In the genomic region with DNA sequence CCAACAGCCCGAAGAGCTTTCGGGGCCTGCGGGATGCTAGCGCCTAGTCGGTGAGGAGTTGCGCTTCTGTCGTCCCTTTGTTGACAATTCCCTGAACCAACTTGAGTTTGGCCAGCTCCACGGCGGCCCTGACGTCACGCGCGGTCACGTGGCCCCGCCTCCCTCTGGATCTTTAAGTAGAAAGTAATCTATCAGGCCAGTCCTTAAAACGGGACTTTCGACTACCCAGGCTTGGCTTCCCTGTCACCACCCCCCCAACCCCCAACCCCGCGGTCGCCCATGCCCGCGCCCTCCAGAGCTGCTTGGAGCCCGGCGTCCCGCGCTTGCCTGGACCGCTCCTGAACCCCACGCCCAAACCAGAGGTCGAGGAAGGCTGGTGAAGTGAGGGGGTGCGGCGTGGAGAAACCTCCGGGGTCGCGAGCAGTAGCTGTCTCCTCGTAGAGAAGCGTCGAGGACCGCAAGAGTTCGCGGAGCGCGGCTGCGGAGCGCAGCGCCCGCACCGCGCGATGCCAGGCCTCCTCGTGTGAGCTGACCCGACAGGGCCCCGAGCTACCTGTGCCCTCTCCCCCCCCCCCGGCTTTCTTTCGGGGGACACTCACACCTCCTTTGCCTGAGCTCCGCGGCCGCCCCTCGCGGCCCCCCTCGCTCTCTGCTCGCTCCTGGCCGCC, we compare ENCODE assay signal across 8 mouse cellular contexts. TPM values are rescaled to one million over a fixed set of nuclear protein-coding genes. Genes with fewer than 3 reads are reported as not detected.
DNase-seq lines count a peak whose midpoint lies in the region; ATAC-seq and TF ChIP-seq lines count a peak whose summit lies in the region.

A gene (plus strand): TSS at position 363 of the 668 bp plus-strand sequence.

- H3K4me3 ChIP-seq in lung, embryonic 14.5 days (ENCODE audit: low read depth, low read length), result peak within 1 kb of the TSS; percentile 35
- H3K4me3 ChIP-seq in embryonic facial prominence, embryonic 10.5 days, result peak within 1 kb of the TSS; percentile 47
- peak within 1 kb of the TSS; percentile 43 for H3K4me3 ChIP-seq in hindbrain, embryonic 10.5 days
- peak within 1 kb of the TSS; percentile 38 for H3K4me3 ChIP-seq in midbrain, embryonic 12.5 days

- no peak within 1 kb of the TSS for H3K27ac ChIP-seq in lung, embryonic 14.5 days (ENCODE audit: low read depth)
- 0 out of 2 replicates have a peak within 1 kb of the TSS, but pooled peaks have one; percentile 30 for H3K27ac ChIP-seq in embryonic facial prominence, embryonic 10.5 days (replicated peaks)
- H3K27ac ChIP-seq in hindbrain, embryonic 10.5 days, result no peak within 1 kb of the TSS
- H3K27ac ChIP-seq in midbrain, embryonic 12.5 days (replicated peaks), result no peak within 1 kb of the TSS

- H3K36me3 ChIP-seq in lung, embryonic 14.5 days (ENCODE audit: insufficient read depth), result no peaks in the 10 kb centered on the region
- no peaks in the 10 kb centered on the region for H3K36me3 ChIP-seq in embryonic facial prominence, embryonic 10.5 days (replicated peaks)
- no peaks in the 10 kb centered on the region for H3K36me3 ChIP-seq in hindbrain, embryonic 10.5 days
- no peaks in the 10 kb centered on the region for H3K36me3 ChIP-seq in midbrain, embryonic 12.5 days

- H3K27me3 ChIP-seq in lung, embryonic 14.5 days (ENCODE audit: insufficient read depth, low read length), result peaks cover 96% of the 10 kb centered on the region
- peaks cover 100% of the 10 kb centered on the region for H3K27me3 ChIP-seq in embryonic facial prominence, embryonic 10.5 days (replicated peaks; ENCODE audit: low read depth, poor library complexity, severe bottlenecking)
- peaks cover 100% of the 10 kb centered on the region for H3K27me3 ChIP-seq in hindbrain, embryonic 10.5 days (ENCODE audit: insufficient read depth, poor library complexity, severe bottlenecking)
- peaks cover 88% of the 10 kb centered on the region for H3K27me3 ChIP-seq in midbrain, embryonic 12.5 days

- TF ChIP-seq CTCF in lung, embryonic 14.5 days (IDR thresholded peaks at IDR 0.05; ENCODE audit: low read depth), result no peak

- DNase-seq in lung, embryonic 14.5 days, result peak; percentile 58
- no peak for DNase-seq in lung, postnatal 14 days
- peak; percentile 70 for DNase-seq in embryonic facial prominence, embryonic 10.5 days (ENCODE audit: low spot score)
- DNase-seq in hindbrain, embryonic 10.5 days (ENCODE audit: low spot score), result peak; percentile 70
- DNase-seq in right cerebral cortex, postnatal 36 days (ENCODE audit: low spot score in 2 of 2), result no peak
- DNase-seq in spleen, adult 12 weeks (ENCODE audit: low spot score), result no peak
- DNase-seq in spleen, adult 18-20 months, result no peak

- no peak within 1 kb of the TSS for H3K9ac ChIP-seq in lung, embryonic 14.5 days
- 0 out of 2 replicates have a peak within 1 kb of the TSS, but pooled peaks have one; percentile 0 for H3K9ac ChIP-seq in midbrain, embryonic 12.5 days (replicated peaks)

- peak within 1 kb of the TSS; percentile 48 for H3K4me2 ChIP-seq in lung, embryonic 14.5 days
- peak within 1 kb of the TSS; percentile 49 for H3K4me2 ChIP-seq in midbrain, embryonic 12.5 days (replicated peaks)

- ATAC-seq in lung, embryonic 14.5 days (ENCODE audit: insufficient read depth), result peak; percentile 44; the same call in 1 of the 2 replicates
- ATAC-seq in midbrain, embryonic 12.5 days (ENCODE audit: low FRiP score, low read depth), result peak; percentile 20

- H3K9me3 ChIP-seq in lung, embryonic 14.5 days (ENCODE audit: low read depth, low read length), result no peaks in the 10 kb centered on the region
- no peaks in the 10 kb centered on the region for H3K9me3 ChIP-seq in embryonic facial prominence, embryonic 10.5 days
- no peaks in the 10 kb centered on the region for H3K9me3 ChIP-seq in hindbrain, embryonic 10.5 days
- no peaks in the 10 kb centered on the region for H3K9me3 ChIP-seq in midbrain, embryonic 12.5 days

- 0 out of 2 replicates have a peak, but pooled peaks cover 5% of the 10 kb centered on the region for H3K4me1 ChIP-seq in lung, embryonic 14.5 days (ENCODE audit: insufficient read depth)
- peaks cover 34% of the 10 kb centered on the region for H3K4me1 ChIP-seq in embryonic facial prominence, embryonic 10.5 days
- H3K4me1 ChIP-seq in hindbrain, embryonic 10.5 days (replicated peaks), result peaks cover 46% of the 10 kb centered on the region
- H3K4me1 ChIP-seq in midbrain, embryonic 12.5 days, result peaks cover 24% of the 10 kb centered on the region

- under 1% methylated on average over 54 of the region's 62 CpGs for WGBS in lung, embryonic 14.5 days
- WGBS in embryonic facial prominence, embryonic 10.5 days, result under 1% methylated on average over 62 of the region's 62 CpGs
- WGBS in hindbrain, embryonic 10.5 days, result 1% methylated on average over 62 of the region's 62 CpGs
- WGBS in midbrain, embryonic 12.5 days, result under 1% methylated on average over 53 of the region's 62 CpGs

RNA-seq across cellular contexts. Expression of the gene that starts here (rescaled TPM):
- not detected in 2 replicates for polyA plus RNA-seq in lung, embryonic 14.5 days (2014; fragmentation: Nextera tagmentation; extraction: Ambion mirVana)
- 0.42 and 0.69 TPM in 2 replicates for polyA plus RNA-seq in embryonic facial prominence, embryonic 10.5 days (2016; fragmentation: Nextera tagmentation; extraction: Ambion mirVana)
- 0.50 and 1.1 TPM in 2 replicates for polyA plus RNA-seq in hindbrain, embryonic 10.5 days (2016; fragmentation: Nextera tagmentation; extraction: Ambion mirVana)
- polyA plus RNA-seq in midbrain, embryonic 12.5 days (2016; fragmentation: Nextera tagmentation; extraction: Ambion mirVana), result 0.09 and 0.14 TPM in 2 replicates

Comparison
In these comparisons a context has a peak if more than half of its experiments do, and no peak if none do; other contexts are left out.
1. Peak in DNase-seq, ATAC-seq, H3K4me3 ChIP-seq and H3K4me2 ChIP-seq in lung, embryonic 14.5 days; RNA of the gene not detected or under 1 TPM.
2. Peak in DNase-seq, H3K4me3 ChIP-seq and H3K27ac ChIP-seq in embryonic facial prominence, embryonic 10.5 days; RNA of the gene not detected or under 1 TPM.
3. Peak in ATAC-seq, H3K4me3 ChIP-seq, H3K9ac ChIP-seq and H3K4me2 ChIP-seq in midbrain, embryonic 12.5 days; RNA of the gene not detected or under 1 TPM.